Mouse (Mus musculus): Measurements from ENCODE around the gene Car9. TPM values are rescaled to one million over a fixed set of nuclear protein-coding genes. Genes with fewer than 3 reads are reported as not detected.

Car9 gene
- polyA plus RNA-seq, 1 experiment: 2.9 TPM

- H3K4me1 ChIP-seq (replicated peaks; ENCODE audit: control insufficient read depth, insufficient read depth, low read length): peaks cover 35% of the 10 kb centered on the region
- no peak for TF ChIP-seq CTCF (IDR thresholded peaks at IDR 0.05; ENCODE audit: borderline replicate concordance, control insufficient read depth, extremely low read depth, insufficient read depth, low read length, poor library complexity)
- TF ChIP-seq POLR2A (IDR thresholded peaks at IDR 0.05; ENCODE audit: control insufficient read depth, extremely low read depth, insufficient read depth, low read length, poor library complexity): no peak
- no peak overlapping the region for H3K4me3 ChIP-seq (ENCODE audit: control insufficient read depth, insufficient read depth, low read length)
- 0 out of 2 replicates have a peak overlapping the region, but pooled peaks have one; percentile 7 for H3K27ac ChIP-seq (ENCODE audit: control insufficient read depth, insufficient read depth, low read length)
- peaks cover 34% of the 10 kb centered on the region for H3K36me3 ChIP-seq (ENCODE audit: control insufficient read depth, insufficient read depth, low read length)
- no peak for DNase-seq
- H3K27me3 ChIP-seq (ENCODE audit: control insufficient read depth, insufficient read depth, low read length): no peaks in the 10 kb centered on the region
- WGBS: 25% methylated on average over 5 of the region's 5 CpGs
Measured at GRCm38 (mm10) chr4:43558028-43558630, 51.4 kb downstream of the Car9 start.

GRCm38 (mm10) chr4:43558631-43559356, 52.0 kb downstream of the Car9 start:
- Histone ChIP-seq H3K27ac (ENCODE audit: control insufficient read depth, insufficient read depth, low read length) (no peak overlapping the region), H3K27me3 (ENCODE audit: control insufficient read depth, insufficient read depth, low read length) (no peaks in the 10 kb centered on the region), H3K36me3 (ENCODE audit: control insufficient read depth, insufficient read depth, low read length) (peaks cover 27% of the 10 kb centered on the region), H3K4me3 (ENCODE audit: control insufficient read depth, insufficient read depth, low read length) (peak overlapping the region; percentile 15), H3K4me1 (replicated peaks; ENCODE audit: control insufficient read depth, insufficient read depth, low read length) (peaks cover 38% of the 10 kb centered on the region)
- DNase-seq: peak; percentile 78
- TF ChIP-seq POLR2A (IDR thresholded peaks at IDR 0.05; ENCODE audit: control insufficient read depth, extremely low read depth, insufficient read depth, low read length, poor library complexity): no peak
- no peak for TF ChIP-seq CTCF (IDR thresholded peaks at IDR 0.05; ENCODE audit: borderline replicate concordance, control insufficient read depth, extremely low read depth, insufficient read depth, low read length, poor library complexity)
- 7% methylated on average over 13 of the region's 13 CpGs for WGBS

GRCm38 (mm10) chr4:43559519-43560242, 52.9 kb downstream of the Car9 start:
- 27% methylated on average over 13 of the region's 13 CpGs for WGBS
- H3K4me1 ChIP-seq (replicated peaks; ENCODE audit: control insufficient read depth, insufficient read depth, low read length): peaks cover 38% of the 10 kb centered on the region
- no peak for TF ChIP-seq CTCF (IDR thresholded peaks at IDR 0.05; ENCODE audit: borderline replicate concordance, control insufficient read depth, extremely low read depth, insufficient read depth, low read length, poor library complexity)
- TF ChIP-seq POLR2A (IDR thresholded peaks at IDR 0.05; ENCODE audit: control insufficient read depth, extremely low read depth, insufficient read depth, low read length, poor library complexity): no peak

GRCm38 (mm10) chr4:43560243-43560611, 53.5 kb downstream of the Car9 start:
- DNase-seq: peak; percentile 22
- WGBS: 8% methylated on average over 6 of the region's 6 CpGs
- peak overlapping the region; percentile 33 for H3K4me3 ChIP-seq (ENCODE audit: control insufficient read depth, insufficient read depth, low read length)
- H3K4me1 ChIP-seq (replicated peaks; ENCODE audit: control insufficient read depth, insufficient read depth, low read length): peaks cover 38% of the 10 kb centered on the region
- no peaks in the 10 kb centered on the region for H3K27me3 ChIP-seq (ENCODE audit: control insufficient read depth, insufficient read depth, low read length)
- TF ChIP-seq POLR2A (IDR thresholded peaks at IDR 0.05; ENCODE audit: control insufficient read depth, extremely low read depth, insufficient read depth, low read length, poor library complexity) (no peak), CTCF (IDR thresholded peaks at IDR 0.05; ENCODE audit: borderline replicate concordance, control insufficient read depth, extremely low read depth, insufficient read depth, low read length, poor library complexity) (no peak)
- peaks cover 14% of the 10 kb centered on the region for H3K36me3 ChIP-seq (ENCODE audit: control insufficient read depth, insufficient read depth, low read length)
- no peak overlapping the region for H3K27ac ChIP-seq (ENCODE audit: control insufficient read depth, insufficient read depth, low read length)

More at GRCm38 (mm10) chr4:43559519-43560242, 52.9 kb downstream of the Car9 start:
- H3K27me3 ChIP-seq (ENCODE audit: control insufficient read depth, insufficient read depth, low read length): no peaks in the 10 kb centered on the region
- H3K27ac ChIP-seq (ENCODE audit: control insufficient read depth, insufficient read depth, low read length): 0 out of 2 replicates have a peak overlapping the region, but pooled peaks have one; percentile 5
- peak; percentile 13 for DNase-seq
- H3K36me3 ChIP-seq (ENCODE audit: control insufficient read depth, insufficient read depth, low read length): peaks cover 18% of the 10 kb centered on the region
- peak overlapping the region; percentile 33 for H3K4me3 ChIP-seq (ENCODE audit: control insufficient read depth, insufficient read depth, low read length)

GRCm38 (mm10) chr4:43560976-43561375, 54.2 kb downstream of the Car9 start:
- peak; percentile 18 for DNase-seq
- 2% methylated on average over 2 of the region's 2 CpGs for WGBS
- H3K27me3 ChIP-seq (ENCODE audit: control insufficient read depth, insufficient read depth, low read length): no peaks in the 10 kb centered on the region
- peaks cover 13% of the 10 kb centered on the region for H3K36me3 ChIP-seq (ENCODE audit: control insufficient read depth, insufficient read depth, low read length)
- peak overlapping the region; percentile 56 for H3K4me3 ChIP-seq (ENCODE audit: control insufficient read depth, insufficient read depth, low read length)
- no peak for TF ChIP-seq POLR2A (IDR thresholded peaks at IDR 0.05; ENCODE audit: control insufficient read depth, extremely low read depth, insufficient read depth, low read length, poor library complexity)
- TF ChIP-seq CTCF (IDR thresholded peaks at IDR 0.05; ENCODE audit: borderline replicate concordance, control insufficient read depth, extremely low read depth, insufficient read depth, low read length, poor library complexity): no peak
- H3K4me1 ChIP-seq (replicated peaks; ENCODE audit: control insufficient read depth, insufficient read depth, low read length): peaks cover 38% of the 10 kb centered on the region
- H3K27ac ChIP-seq (ENCODE audit: control insufficient read depth, insufficient read depth, low read length): peak overlapping the region; percentile 93

DNA sequence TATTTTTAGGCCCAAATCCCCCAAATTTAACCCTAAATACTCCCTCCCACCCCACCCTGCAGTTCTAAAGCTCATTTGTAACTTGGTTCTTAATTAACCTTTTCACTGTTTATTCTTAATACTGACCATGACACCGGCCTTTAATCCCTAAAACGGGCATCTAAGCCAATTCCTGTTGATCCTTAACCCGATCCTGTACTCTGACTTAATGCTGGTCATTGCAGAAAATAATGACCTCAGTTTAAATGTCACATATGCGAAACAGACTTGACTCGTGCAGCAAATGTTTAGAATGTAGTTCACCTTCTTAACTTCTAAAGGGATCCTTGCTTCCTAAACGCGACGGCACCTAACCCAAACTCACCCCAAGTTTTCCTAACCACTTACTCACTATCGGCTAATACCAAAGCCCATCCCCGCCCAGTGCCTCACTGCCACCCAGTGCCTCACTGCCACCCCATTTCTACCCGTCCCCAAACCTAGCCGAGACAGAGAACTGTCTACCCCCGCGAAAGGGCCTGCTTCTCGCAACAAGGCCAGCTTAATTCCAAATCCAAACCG, 54.8 kb downstream of the Car9 start:
- WGBS: under 1% methylated on average over 16 of the region's 16 CpGs
- TF ChIP-seq POLR2A (IDR thresholded peaks at IDR 0.05; ENCODE audit: control insufficient read depth, extremely low read depth, insufficient read depth, low read length, poor library complexity): no peak
- no peak for TF ChIP-seq CTCF (IDR thresholded peaks at IDR 0.05; ENCODE audit: borderline replicate concordance, control insufficient read depth, extremely low read depth, insufficient read depth, low read length, poor library complexity)
- Histone ChIP-seq H3K4me1 (replicated peaks; ENCODE audit: control insufficient read depth, insufficient read depth, low read length) (peaks cover 38% of the 10 kb centered on the region), H3K27me3 (ENCODE audit: control insufficient read depth, insufficient read depth, low read length) (no peaks in the 10 kb centered on the region), H3K27ac (ENCODE audit: control insufficient read depth, insufficient read depth, low read length) (peak overlapping the region; percentile 91), H3K4me3 (ENCODE audit: control insufficient read depth, insufficient read depth, low read length) (peak overlapping the region; percentile 98), H3K36me3 (ENCODE audit: control insufficient read depth, insufficient read depth, low read length) (peaks cover 13% of the 10 kb centered on the region)
- DNase-seq: no peak

All from thymus, adult 2 months (tissue).